Mouse (Mus musculus): ENCODE data around the gene Fitm1.

The Fitm1 gene

DNA sequence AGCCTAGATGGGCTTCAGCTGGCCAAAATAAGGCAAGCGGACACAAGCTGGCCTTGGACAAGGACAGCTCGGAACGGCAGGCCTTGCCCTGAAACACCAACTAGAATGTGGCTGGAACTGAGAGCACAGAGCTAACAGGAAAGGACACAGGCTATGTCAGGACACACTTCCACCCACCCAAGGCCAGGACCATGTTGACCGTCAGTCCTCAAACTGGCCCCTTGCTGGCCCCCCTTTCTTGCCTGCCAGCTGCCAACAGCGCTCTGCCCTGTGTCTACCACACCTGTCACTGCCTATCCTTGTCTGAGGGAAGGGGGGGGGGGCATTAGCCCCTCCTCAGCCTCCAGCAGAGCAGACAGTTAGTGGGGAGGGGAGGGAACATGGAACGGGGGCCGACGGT, at the start of gene Fitm1:
Fitm1 (plus strand) TSS at position 316 of the 400 bp plus-strand sequence.
- DNase-seq: peak; percentile 98

DNA sequence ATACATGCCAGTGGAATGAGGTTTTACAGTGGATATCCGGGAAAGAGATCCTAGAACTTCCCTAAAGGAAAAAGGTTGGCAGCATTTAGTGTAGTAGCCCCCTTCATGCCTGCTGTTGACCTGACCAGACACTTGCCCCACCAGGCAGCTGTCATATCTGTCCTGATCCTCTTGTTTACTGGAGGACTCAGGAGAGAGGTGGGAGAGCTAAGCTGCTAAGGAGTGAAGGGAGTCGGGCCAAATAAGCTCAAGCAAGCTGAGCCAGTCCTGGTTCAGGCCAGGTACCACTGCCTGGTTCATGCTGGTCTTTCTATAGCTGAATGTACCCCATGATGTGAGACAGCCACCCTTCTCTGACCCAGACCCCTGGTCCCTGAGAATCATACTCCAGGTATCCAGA, 48.7 kb upstream of the Fitm1 start:
- no peak for DNase-seq

DNA sequence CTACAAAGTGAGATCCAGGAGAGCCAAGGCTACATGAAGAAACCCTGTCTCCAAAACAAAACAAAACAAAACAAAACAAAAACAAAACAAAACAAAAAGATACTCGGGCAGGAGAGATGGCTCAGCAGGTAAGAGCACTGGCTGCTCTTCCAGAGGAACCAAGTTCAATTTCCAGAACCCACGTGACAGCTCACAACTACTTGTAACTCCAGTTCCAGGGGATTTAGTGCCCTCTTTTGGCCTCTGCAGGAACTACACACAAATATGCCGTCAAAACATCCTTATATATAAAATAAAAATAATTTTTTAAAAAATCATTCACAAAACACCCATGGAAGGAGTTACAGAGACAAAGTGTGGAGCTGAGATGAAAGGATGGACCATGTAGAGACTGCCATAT, 47.5 kb upstream of the Fitm1 start:
- DNase-seq: no peak

DNA sequence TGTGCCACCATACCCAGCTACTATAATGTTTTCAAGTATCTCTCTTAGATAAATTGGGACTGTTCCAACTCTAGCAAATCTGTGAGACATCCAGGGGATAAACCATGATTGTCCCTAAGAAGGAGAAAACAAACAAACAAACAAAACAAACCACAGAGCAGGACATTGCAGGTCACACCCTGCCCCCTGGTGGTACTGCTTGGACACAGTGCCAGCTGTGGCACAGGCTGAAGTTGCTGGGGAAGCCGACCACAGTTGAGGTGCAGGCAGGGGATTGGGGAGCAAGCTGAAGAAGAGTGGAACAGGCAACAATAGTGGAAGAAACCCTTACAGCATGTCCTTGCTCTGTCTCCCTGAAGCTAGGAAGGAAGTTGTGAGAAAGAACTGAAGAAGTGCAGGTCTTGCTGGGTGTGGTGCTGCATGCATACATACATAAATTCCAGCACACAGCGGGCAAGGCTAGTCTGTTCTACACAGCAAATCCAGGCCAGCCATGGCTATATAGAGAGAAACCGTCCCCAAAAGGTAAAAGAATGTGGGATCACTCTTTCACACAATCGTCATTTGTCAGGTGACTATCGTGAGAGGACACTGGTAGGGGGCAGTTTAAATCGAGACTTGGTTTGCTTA, 39.2 kb upstream of the Fitm1 start:
- DNase-seq: no peak

DNA sequence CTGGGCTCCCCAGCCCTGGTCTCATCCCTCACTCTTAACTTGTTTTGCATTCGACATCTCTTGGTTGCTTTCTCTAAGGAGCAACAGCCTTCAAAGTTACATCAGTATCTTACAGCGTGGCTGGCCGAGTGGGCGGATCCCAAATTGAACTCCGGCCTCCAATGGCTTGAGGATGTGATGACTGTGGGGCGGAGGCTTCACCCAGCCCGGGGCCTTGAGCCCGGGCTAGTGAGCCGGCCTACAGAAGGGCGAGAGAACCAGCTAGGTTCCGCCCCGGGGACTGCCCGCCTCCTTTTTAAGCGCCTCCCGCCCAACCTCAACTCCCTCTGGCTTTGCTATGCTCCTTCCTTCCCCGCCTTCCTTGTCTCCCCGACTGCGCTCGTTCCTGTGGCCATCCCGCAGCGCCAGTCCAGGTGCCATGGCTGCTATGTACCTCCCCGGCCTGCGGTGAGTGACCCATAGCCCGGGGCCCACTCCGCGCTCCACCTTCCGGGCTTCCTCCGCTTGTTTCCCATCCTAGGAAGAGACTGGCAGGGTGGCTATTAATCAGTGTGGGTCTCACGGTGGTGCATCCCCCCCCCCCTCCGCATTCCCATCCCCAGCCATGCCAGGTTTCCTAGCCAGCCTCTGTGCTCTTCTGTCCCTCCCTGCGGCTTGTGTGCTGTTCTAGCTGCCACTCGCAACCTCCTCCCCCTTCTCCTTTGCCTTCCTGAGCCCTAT, 35.2 kb upstream of the Fitm1 start, which contains the start of gene Pck2:
Pck2 (plus strand) TSS at position 200 of the 720 bp plus-strand sequence.
- peak; percentile 100 for DNase-seq

DNA sequence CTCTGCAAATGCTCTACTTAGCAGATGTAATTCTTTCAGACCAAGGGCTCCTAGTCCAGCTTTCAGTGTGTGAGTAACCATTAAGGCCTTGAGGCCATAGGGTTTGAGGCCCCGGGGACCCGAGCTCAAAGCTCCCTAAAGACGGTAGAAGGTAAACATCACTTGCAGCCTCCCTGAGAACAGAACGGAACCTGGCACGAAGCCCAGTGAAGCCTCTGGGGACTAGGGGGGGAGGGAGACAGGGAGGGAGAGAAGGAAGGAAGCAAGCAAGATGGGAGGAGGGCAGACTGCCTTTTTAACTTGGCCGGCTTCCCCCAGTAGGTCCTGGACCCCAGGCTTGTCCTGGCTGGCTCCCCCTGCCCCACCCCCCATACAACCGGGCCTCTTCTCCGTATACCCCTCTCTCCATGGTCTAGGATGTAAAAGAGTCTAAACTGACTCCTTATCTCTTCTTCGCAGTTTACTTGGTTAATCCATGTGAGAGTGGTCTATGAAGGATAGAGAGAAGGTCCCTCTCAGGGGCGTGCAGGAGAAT, 34.6 kb upstream of the Fitm1 start:
- peak; percentile 99 for DNase-seq

DNA sequence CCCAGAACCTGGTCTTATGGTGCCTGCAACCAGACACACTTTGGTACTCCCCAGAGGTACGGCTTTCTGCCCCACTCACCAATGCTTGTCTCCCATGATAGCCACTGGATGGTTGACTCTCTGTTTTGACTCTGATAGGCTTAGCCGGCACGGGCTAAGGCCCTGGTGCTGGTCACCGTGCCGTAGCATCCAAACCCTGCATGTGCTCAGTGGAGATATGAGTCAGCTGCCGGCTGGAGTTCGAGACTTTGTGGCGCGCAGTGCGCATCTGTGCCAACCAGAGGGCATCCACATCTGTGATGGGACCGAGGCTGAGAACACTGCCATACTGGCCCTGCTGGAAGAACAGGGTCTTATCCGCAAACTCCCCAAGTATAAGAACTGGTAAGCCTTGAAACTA, 33.1 kb upstream of the Fitm1 start:
- DNase-seq: no peak

DNA sequence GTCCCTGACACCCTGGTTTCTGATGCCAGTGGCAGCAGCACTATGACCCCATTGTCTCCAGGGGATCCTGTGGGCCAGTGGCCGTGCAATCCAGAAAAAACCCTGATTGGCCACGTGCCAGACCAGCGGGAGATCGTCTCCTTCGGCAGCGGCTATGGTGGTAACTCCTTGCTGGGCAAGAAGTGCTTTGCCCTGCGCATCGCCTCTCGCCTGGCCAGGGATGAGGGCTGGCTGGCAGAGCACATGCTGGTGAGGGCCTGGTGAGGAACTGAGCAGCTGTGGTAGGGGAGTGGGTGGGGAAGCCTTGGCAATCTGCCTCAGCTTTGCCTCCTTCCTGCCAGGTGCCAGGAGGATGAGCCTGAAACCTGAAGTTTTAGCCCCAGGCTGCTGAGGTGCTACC, 31.1 kb upstream of the Fitm1 start:
- no peak for DNase-seq

DNA sequence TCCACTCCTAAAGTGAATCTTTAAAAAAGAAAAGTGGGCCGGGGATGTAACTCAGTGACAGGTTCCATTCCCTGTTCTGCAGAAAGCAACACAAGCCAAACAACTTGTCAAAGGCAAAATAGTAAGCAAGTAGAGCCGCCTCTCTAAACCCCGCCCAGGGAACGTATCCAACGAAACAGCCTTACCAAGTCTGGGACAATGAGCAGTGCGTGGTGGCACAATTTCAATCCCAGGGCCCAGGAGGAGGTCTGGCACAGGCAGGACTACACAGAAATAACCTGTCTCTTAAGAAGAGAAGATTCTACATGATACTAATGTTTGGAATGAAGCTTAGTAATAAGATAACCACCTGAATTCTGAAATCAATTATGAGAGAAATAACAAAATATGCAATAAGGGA, 25.2 kb upstream of the Fitm1 start:
- DNase-seq: no peak

DNA sequence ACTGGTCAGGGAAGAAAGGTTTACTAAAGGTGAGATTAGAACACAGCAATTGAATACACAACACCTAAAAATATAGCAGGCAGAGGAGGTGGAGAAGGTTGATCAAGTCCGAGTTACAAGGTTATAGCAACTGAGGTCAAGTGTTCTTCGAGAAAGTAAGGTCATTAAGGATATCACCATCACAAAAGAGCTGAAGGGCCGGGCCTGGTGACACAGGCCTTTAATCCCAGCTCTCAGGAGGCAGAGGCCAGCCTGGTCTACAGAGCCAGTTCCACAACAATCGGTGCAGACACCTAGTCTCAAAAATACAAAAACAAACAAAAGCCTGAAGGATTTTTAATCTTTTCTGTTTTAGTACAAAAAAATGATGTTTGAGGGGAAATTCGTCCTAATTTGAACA, 24.1 kb upstream of the Fitm1 start:
- no peak for DNase-seq

DNA sequence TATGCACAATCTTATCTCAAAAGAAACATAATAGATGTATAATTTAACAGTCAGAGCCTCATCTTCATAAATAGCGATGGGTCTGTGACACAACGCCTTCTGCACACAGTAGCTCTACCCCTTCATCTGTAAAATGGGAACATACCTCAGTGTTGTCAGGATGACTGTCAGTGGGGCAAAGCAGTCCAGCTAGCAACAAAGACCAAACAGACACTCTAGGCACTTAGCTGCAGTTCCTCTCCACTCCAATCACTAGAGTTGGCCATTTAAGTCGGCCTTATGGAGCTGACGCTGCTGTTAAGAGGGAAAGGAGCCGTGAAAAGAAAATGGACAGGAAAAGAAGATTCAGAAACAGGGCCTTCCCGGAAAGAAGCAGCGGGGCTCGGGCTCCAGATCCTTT, 23.6 kb upstream of the Fitm1 start:
- no peak for DNase-seq

DNA sequence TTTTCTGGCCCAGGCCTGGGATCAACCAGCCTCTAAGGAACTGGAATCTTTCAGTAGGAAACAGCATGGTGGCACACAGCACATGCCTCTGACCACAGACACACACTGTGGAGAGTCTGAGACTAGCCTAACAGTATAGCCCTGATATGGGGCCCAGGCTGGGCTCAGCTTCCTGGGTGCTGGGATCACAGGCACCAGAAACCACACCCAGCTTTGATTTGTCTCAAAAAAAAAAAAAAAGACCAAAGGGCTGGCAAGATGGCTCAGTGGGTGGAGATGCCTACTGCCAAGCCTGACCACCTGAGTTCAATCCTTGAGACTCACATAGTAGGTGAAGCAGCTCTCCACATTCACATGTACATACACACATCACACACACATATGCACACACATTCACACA, 20.8 kb upstream of the Fitm1 start:
- no peak for DNase-seq

DNA sequence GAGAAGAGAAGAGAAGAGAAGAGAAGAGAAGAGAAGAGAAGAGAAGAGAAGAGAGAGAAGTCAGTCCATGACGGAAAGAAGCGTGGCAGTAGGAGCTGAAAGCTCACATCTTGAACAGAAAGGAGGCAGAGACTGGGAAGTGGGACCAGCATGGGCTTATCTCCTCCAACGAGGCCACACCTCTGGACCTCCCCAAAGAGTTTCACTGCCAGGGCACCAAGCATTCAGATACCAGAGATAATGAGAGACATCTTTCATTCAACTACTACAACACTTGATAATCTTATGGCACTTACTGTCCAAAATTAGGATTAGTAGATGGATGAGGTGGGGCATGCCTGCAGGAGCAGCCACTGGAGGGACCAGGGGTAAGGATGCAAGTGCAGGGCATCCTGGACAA, 19.6 kb upstream of the Fitm1 start:
- DNase-seq: no peak

DNA sequence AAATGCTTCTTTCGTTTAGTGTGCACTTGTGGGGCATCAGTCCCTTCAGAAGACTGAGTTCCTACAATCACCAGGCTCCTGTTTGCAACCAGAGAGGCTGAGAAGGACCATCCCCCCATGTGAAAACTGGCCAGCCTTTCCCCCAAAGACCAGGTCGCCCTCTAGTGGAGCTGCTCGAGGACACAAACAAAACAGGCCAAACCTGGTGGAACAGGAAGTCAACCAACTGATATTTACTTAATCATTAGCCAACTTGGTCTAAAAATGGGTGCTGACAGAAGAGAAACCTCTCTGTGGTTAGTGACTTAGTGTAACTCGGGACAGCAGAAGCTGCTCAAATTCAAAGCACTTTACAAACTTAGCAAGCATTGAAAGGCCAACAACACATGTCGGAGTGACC, 18.4 kb upstream of the Fitm1 start:
- peak; percentile 98 for DNase-seq

DNA sequence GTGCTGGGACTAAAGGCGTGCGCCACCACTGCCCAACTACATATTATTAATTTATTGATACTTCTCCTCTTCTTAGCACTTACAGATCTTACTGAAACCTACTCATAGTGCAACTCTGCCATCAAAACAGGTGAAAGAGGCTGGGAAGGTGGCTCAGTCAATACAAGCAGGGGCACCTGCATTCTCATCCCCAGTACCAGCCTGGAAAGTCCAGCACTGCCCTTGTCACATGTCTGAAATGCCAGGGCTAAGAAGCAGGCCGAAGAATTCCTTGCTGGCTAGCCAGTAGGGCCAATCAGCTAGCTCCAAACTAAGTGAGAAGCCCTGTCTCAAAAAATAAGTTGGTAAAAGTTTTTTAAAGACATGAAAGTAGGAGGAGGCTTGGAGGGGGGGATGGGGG, 17.8 kb upstream of the Fitm1 start:
- DNase-seq: no peak

DNA sequence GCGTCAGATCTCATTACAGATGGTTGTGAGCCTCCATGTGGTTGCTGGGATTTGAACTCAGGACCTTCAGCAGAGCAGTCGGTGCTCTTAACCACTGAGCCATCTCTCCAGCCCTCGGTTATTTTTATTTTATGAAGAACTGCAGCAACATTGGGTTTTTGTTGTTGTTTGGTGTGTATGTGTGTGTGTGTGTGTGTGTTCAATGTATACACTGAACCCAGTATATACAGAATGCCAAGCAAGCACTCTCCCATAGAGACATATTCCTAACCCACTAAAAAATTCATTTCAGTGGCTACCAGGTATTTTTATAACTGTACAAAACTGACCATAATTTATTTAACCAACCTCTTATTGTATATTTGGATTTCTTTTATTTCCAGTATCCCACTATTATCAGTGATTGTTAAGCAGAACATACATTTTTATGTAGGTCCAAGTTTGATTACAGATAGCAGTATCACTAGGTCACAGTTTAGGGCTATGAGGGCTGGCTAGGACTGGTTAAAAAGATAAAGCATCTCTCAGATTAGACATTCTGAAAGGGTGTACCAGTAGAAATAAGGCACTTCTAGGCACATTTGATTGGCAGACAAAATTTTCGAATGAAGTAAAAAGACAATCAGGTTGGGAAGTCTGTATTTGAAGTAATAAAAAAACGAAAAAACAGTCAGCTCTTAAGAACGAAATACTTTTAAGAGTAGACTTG, 16.5 kb upstream of the Fitm1 start:
- DNase-seq: no peak

DNA sequence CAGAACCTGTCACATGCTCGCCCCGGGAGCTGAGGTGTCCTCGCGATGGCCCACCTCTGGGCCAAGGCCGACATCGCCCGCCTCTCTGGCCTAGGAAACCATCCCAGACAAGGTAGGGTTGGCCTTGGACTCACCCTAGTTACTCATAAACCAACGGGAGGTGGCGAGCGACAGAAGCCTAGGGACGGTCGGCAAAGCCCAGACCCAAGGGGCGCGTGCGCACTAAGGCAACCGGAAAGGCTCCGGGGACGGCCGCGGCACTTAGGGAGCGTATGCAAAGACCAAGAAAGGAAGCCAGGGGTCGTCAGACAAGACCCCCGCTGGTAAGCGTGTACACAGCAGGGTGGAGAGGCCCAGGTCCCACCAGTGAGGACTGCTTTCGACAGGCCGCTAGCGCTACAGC, 15.6 kb upstream of the Fitm1 start, which contains the start of gene Dcaf11:
Dcaf11 (plus strand) TSS at position 208 of the 403 bp plus-strand sequence.
- DNase-seq: peak; percentile 99

DNA sequence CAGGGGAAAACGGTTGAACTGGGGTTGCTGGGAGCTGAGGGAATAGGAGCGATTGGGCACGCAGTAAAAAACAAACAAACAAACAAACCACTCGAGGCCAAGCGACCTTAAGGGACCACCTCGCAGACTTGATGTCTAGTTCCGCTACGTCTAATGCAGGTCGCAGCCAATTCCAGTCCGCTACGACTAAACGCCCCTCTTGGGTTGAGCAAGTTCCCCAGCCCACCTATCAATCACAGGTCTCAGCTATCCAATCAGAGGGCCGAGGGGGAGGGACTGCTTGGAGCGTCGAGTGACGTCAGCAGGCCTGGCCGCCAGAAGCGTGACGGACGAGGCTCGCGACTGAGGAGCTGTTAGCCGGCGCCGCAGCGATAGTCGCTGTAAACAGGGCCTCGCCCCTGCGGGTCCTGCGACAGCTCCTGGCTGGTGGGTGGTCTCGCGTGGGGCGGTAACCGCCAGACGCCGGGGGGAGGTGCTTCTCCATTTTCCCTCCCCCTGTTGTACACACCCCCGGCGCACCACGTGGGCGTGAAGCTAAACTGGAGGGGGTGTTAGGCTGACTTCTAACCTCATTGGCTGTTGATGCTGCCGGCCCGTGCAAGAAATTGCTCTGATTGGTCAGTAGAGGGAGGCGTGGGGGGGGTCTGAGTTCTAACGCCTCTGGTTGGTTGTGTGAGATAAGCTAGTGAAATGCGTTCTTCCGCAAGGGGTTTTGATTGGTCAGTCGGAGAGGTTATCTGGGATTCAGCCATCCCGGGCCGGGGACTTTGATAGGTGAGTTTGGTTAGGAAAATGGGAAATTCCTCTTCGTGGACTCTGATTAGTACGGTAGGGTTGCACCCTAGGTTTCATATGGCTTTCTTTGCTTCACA, 15.0 kb upstream of the Fitm1 start, which contains the start of gene A730061H03Rik:
A730061H03Rik (minus strand) TSS at position 205 of the 872 bp plus-strand sequence.
- peak; percentile 100 for DNase-seq

DNA sequence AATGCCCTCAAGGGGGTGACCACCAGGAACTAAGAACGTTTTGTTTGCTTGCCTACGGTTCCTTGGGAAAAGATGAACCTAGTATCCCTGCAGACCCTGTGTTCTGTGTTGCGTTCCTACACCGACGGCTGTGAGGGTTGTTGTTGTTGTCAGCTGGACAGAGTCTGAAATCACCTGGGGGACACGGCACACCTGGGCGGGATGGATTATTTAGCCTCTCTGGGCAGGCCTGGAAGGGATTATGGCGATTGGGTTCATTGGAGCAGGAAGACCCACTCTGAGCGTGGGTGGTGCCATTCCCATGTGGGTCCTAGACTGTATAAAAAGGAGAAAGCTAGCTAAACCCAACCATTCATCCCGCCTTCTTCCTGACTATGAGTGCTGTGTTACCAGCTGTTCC, 13.6 kb upstream of the Fitm1 start:
- peak; percentile 94 for DNase-seq

DNA sequence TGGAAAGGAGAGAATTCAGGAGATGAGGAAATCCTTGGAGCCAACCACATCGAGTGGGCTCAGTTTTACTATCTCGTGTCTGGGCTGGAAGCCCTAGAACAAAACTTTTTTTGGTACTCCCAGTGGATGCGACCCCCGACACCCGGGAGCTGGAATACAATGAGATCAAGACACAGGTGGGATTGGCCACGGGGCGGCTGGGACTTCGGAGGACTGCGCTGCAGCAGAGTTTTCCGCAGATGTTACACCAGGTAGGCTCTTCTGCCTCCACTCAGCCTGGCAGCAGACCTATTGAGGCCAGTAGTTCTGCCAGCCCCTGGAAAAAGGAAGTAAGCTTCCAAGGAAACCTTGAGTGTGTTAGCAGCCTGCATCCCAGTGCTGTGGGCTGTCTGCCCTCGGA, 12.2 kb upstream of the Fitm1 start:
- peak; percentile 90 for DNase-seq

DNA sequence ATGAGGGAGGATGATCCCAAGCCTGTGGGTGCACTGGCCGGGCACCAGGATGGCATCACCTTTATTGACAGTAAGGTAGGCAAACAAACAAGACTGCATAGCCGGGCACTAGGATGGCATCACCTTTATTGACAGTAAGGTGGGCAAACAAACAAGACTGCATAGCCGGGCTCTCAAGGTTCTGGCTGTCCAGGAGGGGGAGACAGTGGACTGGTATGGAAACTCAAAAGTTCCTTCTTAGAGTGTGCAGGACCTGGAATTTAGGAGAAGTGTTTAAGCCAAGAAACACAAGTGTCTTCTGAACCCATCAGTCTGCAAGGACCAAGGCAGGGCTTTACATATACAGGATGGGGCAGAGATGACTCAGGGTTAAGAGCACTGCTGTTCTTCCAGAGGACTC, 9.7 kb upstream of the Fitm1 start:
- DNase-seq: no peak

DNA sequence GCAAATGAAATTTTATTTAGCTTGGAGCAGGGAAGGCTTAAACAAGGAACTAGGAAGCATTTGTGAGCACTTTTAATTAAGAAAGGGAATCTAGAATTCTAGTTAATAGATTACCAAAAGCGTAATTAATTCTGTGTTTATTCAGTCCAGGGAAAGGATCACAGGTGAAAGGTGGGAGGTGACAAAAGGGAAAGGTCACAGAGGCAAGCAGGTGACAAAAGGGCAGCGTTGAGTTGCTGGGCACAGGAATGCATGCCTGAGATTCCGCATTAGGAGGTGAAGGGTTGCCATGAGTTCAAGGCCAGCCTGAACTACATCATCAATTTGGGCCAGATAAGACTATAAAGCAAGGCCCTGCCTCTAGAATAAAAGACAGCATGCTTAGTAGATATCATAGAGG, 7.9 kb upstream of the Fitm1 start:
- no peak for DNase-seq

DNA sequence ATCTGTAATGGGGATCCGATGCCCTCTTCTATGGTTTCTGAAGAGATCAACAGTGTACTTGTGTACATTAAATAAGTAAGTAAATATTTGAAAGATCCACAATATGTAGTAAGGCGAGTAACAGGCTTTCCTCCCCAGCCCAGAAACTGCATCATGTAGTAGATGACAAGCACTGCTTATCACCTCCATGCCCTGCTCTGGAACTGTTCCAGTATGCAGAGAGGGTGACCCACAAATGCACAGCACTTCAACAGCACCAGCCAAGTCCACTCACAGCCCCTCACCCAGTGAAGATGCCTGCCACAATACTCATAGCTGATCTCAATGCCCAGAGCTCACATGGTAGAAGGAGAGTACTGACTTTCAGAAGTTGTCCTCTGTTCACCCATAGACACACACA, 4.8 kb upstream of the Fitm1 start:
- DNase-seq: no peak

All from heart, adult 11 months (tissue).